Mouse (Mus musculus) CH12.LX (cell line): Measurements from ENCODE around the gene Rapgef6.

Experiments used
- CTCF ChIP-seq, 2 experiments: IDR thresholded peaks in 1 of 2; conservative IDR thresholded peaks in 1 of 2; 2 replicates each; pipeline ENCODE4 v1.5.1; 2011 to 2012; ENCODE audit warnings: low read depth in 2 of 2, low read length in 2 of 2, improper control_type of control experiment in 1 of 2, inconsistent platforms in 1 of 2, mild to moderate bottlenecking in 1 of 2, moderate library complexity in 1 of 2
- MYC ChIP-seq: IDR thresholded peaks from 2 replicates; pipeline ENCODE4 v1.6.1; 2011; ENCODE audit warnings: low read depth, mild to moderate bottlenecking, improper control_type of control experiment, low read length
- POLR2A ChIP-seq: IDR thresholded peaks from 2 replicates; pipeline ENCODE4 v1.6.1; 2011; ENCODE audit warnings: low read depth, mild to moderate bottlenecking, improper control_type of control experiment, low read length
- POLR2AphosphoS2 ChIP-seq: IDR thresholded peaks from 2 replicates; pipeline ENCODE4 v1.6.1; 2011; ENCODE audit warnings: low read depth, low read length, improper control_type of control experiment

DNA sequence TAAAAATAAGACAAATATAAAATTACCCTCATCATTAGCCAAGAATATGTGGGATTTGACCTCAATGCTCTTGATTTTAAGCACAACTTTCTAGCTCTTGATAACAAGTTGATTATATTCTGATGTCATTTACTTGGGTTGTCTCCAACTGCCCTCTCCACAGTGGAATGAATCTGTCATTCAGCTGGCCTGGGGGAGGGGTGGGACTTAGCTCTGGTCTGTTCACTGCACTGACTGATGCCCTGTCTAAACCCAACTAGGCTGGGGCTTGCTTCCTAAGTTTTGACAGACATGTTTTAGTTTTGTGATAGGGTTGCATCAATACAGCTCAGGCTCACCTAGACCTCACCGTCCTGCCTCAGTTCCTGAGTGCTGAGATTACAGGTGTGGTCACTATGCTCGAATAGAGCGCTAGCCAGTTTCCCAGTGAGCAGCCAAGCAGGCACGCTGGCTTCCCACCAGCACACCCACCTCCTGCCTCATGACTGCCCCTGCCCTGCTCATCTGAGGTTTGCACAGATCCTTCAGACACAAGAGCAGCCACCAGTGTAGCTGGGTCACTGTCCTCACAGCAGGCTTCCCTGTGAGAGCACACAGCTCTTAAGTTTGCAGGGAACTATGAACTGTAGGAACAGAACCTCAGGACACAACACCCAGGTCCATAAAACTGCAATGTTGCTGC lies 201.8 kb downstream of the Rapgef6 start:
- no peak for TF ChIP-seq CTCF (conservative IDR thresholded peaks at IDR 0.05 in 1 of 2, IDR thresholded peaks at IDR 0.05 in 1 of 2; ENCODE audit: low read depth in 2 of 2, low read length in 2 of 2)
- TF ChIP-seq POLR2AphosphoS2, result no peak
- TF ChIP-seq MYC, result no peak
- no peak for TF ChIP-seq POLR2A
